Mouse (Mus musculus) c-Kit-positive CD71-positive TER-119-positive erythroid progenitor cells, embryonic 14.5 days (primary cell): ENCODE results near the gene Maco1.
"Not testable (repeated sequence)": the region's sequence is repeated elsewhere in the genome, so short reads cannot be mapped to it uniquely, and the experiment has no call there.

ENCODE experiments used
- DNase-seq: peaks from one replicate; pipeline ENCODE4 v3.0.0-alpha.2; 2013; ENCODE audit warnings: low spot score

Maco1 gene

GRCm38 (mm10) chr4:134858494-134858893 is 5.3 kb upstream of the Maco1 start:
- DNase-seq, result no peak

GRCm38 (mm10) chr4:134856501-134856900 is 3.4 kb upstream of the Maco1 start:
- DNase-seq, result no peak

GRCm38 (mm10) chr4:134856056-134856455 is 2.9 kb upstream of the Maco1 start:
- no peak for DNase-seq

GRCm38 (mm10) chr4:134855371-134855770 is 2.2 kb upstream of the Maco1 start:
- DNase-seq, result no peak

- DNase-seq, result peak; percentile 88
Observed at GRCm38 (mm10) chr4:134853637-134854485, 716 bp upstream of the Maco1 start.

- DNase-seq, result peak; percentile 38
Observed at GRCm38 (mm10) chr4:134852438-134853255, 498 bp downstream of the Maco1 start.

- DNase-seq, result no peak
Observed at GRCm38 (mm10) chr4:134851876-134852275, 1.3 kb downstream of the Maco1 start.

- DNase-seq, result no peak
Observed at GRCm38 (mm10) chr4:134851236-134851635, 1.9 kb downstream of the Maco1 start.

GRCm38 (mm10) chr4:134850551-134850950 is 2.6 kb downstream of the Maco1 start:
- DNase-seq, result no peak

- DNase-seq, result no peak
Observed at GRCm38 (mm10) chr4:134847587-134847986, 5.6 kb downstream of the Maco1 start.

GRCm38 (mm10) chr4:134843566-134843965 is 9.6 kb downstream of the Maco1 start:
- no peak for DNase-seq

- DNase-seq, result no peak
Observed at GRCm38 (mm10) chr4:134840231-134840630, 12.9 kb downstream of the Maco1 start.

GRCm38 (mm10) chr4:134838706-134839105 is 14.4 kb downstream of the Maco1 start:
- not testable (repeated sequence) for DNase-seq

GRCm38 (mm10) chr4:134838221-134838620 is 14.9 kb downstream of the Maco1 start:
- no peak for DNase-seq

- DNase-seq, result no peak
Observed at GRCm38 (mm10) chr4:134835486-134835885, 17.7 kb downstream of the Maco1 start.

GRCm38 (mm10) chr4:134831934-134832333 is 21.2 kb downstream of the Maco1 start:
- DNase-seq, result no peak

GRCm38 (mm10) chr4:134827806-134828205 is 25.3 kb downstream of the Maco1 start:
- DNase-seq, result no peak

GRCm38 (mm10) chr4:134826348-134826747 is 26.8 kb downstream of the Maco1 start:
- no peak for DNase-seq

GRCm38 (mm10) chr4:134825864-134826263 is 27.3 kb downstream of the Maco1 start:
- not testable (repeated sequence) for DNase-seq

GRCm38 (mm10) chr4:134823560-134823959 is 29.6 kb downstream of the Maco1 start:
- no peak for DNase-seq

- no peak for DNase-seq
Observed at GRCm38 (mm10) chr4:134821061-134821460, 32.1 kb downstream of the Maco1 start.

GRCm38 (mm10) chr4:134817706-134818105 is 35.4 kb downstream of the Maco1 start:
- DNase-seq, result no peak

- no peak for DNase-seq
Observed at GRCm38 (mm10) chr4:134814229-134814571, 38.9 kb downstream of the Maco1 start.
